Mouse (Mus musculus) brain, adult 2 months (tissue): ENCODE data around the gene Fam120c.
A peak's percentile ranks its signal among the peaks of the same experiment; 100 is the strongest.
"Not testable (repeated sequence)": the region's sequence is repeated elsewhere in the genome, so short reads cannot be mapped to it uniquely, and the experiment has no call there.

ENCODE experiments used
- DNase-seq: peaks from one replicate; pipeline ENCODE4 v3.0.0; 2011; ENCODE audit warnings: low read depth, low spot score

The Fam120c gene

DNA sequence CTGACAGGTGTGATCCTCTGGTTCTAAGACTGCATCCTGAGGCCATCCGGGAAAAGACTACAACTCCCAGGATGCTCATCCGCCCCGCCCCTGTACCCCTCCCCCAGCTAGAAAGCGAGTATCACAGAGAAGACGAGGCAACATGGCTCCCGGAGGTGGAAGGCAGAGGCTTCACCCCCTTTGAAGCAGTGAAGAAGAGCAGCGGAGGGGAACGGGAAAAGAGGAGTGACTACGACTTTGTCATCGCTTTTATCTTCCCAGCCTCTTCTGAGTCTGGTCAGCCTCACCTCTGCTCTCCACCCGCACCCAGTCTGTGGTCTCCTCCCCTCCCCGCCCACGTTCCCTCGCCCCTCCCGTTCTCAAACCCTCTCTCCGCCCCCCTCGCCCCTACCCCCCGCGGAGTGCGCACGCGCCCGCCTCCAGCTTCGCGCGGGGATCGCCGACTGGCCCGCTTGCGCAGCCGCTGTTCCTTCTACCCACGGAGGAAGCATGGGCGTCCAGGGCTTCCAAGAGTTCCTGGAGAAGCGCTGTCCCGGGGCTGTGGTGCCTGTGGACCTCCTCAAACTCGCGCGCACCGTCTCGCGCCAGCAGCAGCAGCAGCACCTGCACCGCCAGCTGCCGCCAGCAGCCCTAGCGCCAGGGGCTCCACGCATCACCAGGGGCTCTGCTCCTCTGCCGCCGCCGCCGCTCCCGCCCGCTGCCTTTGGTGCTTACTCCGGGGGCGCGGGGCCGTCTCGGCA, at the start of gene Fam120c:
Gene Fam120c (plus strand): TSS at position 415 of the 740 bp plus-strand sequence.
- DNase-seq: peak; percentile 93

DNA sequence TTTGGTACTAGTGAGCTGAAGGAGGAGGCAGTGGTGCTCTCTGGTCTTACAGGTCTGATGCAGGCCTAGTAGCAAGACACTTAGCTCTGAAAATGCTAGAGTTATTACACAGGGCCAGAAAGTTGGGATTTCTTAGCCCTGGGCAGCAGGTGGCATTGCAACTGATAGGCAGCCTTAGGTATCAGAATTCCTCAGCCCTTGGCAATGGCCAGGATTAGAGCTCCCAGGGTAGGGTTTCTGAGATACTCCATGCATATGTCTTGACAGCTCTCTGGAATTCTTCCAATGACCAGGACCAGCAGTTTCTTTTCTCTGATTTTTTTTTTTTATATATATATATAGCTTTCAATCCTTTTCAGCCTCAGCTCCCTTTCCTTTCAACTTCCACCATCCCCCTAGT, 45.6 kb upstream of the Fam120c start:
- no peak for DNase-seq

DNA sequence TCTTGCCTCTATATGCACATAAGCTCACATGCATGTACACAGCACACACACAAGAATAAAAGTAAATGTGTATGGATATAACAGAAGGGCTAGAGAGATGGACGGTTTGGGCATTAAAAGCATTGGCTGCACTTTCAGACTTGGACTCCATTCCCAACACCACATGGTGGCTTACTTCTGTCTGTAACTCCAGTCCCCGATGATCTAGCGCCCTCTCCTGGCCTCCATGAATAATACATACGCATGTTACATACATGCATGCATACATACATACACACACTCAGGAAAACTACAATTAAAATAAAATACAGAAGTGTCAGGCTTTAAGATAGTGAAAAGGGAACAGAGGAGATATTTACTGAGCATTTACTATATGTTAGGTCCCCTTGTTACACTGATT, 30.2 kb upstream of the Fam120c start:
- no peak for DNase-seq

DNA sequence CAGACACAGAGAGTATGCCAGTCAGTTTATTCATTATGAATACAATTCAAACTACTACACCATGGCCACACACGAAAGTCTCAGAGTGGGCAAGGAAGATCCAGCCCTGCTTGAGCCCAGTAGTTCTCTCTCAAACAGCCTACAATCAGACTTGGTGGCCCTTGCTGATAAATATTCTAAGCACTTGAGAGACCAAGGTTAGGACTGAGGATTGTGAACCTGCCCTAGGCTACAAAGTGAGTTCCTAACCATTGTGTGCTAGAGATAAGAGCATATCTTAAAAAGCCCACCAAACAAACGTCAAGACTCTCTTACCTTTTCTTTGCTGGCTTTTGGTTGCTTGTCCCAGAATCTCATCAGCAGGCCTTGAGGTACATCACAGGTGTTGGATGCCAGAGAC, 10.4 kb upstream of the Fam120c start:
- no peak for DNase-seq

DNA sequence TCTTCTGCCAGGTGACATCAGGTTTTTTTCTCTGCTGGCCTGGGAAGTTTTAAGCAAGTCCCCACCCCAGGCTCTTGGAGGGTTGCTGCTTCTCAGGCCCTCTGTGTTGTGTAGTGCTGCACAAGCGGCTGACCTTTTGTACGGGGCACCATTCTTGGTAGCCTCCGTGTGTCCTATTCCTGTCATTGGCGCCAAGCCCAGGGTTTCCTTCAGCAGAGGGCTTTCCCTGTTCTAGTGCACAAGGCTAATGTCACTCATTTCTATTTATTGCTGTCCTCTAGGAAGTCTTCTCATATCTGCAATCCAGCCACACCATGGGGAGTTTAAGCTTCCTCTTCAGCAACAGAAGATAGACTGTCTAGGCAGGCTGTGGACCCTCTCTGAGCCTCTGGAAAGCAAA, 6.2 kb upstream of the Fam120c start:
- DNase-seq: peak; percentile 10

DNA sequence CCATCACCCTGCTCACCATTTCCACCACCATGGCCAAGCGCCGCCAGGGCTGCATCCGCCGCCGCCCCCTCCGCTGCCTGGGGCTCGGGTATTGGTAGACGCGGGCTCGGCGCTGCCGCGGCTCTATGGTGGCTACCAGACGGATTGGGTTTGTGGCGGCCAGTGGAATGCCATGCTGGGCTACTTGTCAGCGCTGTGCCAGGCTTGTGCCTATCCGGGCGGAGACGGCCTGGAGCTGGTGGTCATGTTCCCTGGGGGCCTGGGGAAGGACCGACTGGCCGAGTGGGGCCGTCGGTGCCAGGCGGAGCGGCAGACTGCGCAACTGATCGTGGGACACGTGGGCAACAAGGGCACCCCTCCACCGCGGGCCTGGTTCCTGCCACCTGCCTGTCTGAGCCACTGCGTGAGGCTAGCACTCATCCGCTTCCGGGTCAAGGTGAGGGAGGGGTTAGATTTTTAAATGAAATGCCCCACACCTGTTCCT, 568 bp downstream of the Fam120c start:
- peak; percentile 78 for DNase-seq

DNA sequence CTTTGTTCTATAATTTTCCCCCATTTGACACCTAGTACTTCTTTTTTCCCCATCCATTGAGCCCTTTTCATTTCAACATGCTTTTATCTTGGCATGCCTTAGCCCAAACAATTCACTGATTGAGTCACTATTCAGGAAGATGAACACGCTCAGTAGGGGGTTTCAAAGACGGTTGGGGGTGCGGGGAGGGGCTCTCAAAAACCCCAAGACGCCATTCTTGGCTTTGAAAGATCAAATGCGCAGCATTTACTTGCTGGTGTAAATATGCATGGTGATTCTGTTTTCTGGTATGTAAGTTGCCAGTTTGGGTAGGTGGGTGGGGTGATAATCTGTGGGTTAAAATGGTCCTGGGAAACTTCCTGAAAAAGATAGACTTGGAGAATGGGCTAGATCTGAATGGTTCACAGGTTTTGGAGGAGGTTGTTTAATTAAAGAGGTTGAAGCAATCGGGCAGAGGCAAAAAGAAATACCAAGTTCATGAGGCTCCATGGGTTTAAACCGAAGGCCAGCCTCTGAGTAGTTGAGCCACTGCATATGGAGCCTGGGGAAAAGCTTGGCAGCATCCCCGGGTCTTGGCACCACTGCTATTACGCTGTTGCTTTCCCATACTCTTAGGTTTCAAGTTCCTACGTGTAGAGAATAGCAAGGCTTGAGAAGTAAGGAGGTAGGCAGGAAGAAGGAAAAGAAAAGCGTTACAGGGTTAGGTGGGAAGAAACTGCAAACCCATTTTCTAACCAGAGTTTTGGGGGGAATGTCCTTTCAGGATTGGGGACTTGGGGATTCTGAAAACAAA, 1.6 kb downstream of the Fam120c start:
- DNase-seq: peak; percentile 46

DNA sequence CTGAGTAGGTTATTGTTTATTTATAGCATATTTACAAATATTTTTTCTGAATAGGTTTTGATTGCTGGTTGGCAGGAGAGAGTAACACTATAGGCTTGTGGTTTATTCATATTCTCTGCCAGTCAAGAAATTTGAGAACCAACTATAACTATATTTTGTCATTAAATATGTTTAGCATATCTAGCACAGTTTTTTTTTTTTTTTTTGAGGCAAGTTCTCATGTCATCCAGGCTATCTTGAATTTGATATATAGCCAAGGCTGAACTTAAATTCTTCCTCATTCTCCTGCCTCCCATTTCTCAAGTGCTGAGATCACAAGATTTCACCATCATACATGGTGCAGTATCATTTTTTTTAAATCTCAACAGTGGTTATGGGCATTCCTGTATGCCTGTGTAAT, 3.3 kb downstream of the Fam120c start:
- DNase-seq: no peak

DNA sequence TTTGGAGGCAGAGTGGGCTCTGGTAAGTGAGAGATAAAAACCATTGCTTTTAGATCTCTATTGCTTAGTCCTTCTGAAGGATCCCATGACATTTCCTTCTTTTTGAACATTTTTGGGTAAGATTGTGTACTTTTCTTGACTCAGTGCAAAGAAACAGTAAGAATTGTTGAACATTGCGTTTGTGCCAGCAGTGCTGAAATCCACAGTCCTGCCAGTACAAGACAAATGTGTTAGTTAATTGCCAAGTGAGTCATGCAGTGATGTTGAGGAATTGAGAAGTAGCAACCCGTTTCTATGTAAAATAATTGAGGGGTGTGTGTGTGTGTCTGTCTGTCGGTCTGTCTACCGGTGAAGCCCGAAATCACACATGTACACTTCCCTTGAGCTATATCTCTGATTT, 5.3 kb downstream of the Fam120c start:
- peak; percentile 62 for DNase-seq

DNA sequence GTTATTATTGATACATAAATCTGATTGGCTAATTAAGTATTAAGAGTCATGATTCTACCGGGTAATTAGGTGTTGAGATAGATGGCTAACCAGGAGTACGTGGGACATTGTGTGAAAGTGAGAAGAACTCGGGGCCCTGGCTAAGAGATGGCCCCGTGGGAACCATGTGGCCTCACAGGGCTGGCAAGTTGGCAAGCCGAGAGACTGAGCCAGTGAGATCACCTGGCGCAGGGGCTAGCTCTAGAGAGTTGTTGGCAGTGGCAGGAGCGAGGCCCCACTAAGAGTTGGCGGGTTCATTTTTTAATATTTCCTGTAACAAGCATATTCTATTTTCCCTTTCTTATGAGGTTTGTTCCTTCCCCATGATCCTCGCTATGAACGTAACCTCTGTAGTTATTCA, 74.8 kb downstream of the Fam120c start:
- DNase-seq: peak; percentile 20

DNA sequence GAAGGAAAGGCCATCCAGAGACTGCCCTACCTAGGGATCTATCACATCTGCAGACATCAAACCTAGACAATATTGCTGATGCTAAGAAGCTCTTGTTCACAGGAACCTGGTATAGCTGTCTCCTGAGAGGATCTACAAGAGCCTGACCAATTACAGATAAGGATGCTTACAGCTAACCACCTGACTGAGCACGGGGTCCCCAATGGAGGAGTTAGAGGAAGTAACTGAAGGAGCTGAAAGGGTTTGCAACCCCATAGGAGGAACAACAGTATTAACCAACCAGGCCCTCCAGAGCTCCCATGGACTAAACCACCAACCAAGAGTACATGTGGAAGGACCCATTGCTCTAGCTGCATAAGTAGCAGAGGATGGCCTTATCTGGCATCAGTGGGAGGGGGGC, 76.8 kb downstream of the Fam120c start:
- DNase-seq: no peak

DNA sequence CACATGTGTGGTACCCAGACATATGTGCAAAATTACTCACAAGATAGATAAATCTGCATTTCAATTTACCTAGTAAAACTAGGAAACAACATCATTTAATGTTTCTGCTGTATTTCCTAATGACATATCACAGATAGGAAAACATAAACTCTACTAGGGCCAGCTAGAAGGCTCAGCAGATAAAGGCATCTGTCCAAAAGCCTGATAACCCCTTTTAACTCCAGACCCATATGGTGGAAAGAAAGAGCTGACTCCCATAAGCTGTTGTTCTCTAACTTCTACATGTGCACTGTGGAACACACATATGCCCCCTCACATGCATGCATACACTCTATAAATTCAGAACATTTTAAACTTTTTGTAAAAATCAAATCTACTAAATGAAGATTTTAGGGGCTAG, 99.7 kb downstream of the Fam120c start:
- no peak for DNase-seq

DNA sequence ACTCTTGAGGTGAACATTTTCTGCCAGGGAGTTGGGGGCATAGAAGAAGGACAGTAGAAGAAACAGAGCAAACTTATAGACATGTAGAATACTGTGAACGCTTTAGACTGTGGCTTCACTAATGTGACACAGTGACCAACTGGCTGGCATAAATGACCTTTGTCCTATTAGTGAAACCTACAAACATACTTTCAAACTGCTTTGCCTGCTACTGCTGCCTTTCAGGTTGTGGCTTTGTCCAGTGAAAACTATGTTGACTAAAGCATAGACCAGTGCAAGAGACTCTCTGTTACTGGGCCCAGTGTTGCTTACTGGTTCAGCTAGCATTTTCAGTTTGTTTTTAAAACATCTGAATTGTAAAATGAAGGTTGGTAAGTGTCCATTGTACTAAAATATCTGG, 100.2 kb downstream of the Fam120c start:
- DNase-seq: no peak

DNA sequence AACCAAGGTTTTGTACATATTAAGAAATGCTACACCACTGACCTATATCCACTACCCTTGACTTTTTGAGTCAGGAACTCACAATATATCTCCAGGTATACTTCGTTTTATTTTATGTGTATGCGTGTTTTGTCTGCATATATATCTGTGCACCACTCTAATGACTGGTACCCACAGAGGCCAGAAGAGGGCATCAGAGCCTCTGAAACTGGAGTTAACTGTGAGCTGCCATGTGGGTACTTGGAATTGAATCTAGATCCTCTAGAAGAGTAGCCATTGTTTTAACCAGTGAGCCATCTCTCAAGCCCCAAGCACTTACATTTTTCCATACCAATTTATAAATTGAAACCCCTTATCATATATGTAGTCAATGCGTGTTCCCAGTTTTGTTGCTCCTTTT, 144.2 kb downstream of the Fam120c start:
- DNase-seq: no peak

DNA sequence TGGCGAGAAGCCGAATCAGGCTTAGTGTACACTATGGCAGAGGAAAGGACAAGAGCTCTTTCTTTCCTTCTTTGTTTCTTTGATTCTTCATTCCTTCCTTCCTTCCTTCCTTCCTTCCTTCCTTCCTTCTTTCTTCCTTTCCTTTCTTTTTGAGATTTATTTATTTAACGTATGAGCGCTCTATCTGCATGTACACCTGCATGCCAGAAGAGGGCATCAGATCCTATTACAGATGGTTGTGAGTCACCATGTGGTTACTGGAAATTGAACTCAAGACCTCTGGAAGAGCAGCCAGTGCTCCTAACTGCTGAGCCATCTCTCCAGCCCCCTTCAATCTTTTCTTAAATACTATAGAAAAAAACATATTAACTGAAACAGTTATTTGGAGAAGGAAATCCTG, 149.3 kb downstream of the Fam120c start:
- not testable (repeated sequence) for DNase-seq

DNA sequence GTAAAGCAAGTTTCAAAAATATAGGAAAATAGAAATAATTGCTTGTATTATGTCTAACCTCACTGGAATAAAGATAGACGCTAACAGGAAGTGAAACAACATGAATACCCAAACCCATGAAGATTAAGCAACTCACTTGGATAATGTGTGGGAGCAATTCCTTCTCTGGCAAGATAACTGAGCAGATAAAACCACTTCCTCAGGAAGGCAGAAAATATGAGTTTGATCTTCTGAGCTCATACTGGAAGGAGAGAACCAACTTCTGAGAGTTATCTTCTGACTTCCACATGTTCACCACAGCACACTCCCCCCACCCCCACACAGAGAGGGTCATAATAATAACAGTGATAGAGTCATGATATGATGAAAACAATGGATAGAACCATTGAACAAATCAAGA, 152.6 kb downstream of the Fam120c start:
- DNase-seq: no peak

DNA sequence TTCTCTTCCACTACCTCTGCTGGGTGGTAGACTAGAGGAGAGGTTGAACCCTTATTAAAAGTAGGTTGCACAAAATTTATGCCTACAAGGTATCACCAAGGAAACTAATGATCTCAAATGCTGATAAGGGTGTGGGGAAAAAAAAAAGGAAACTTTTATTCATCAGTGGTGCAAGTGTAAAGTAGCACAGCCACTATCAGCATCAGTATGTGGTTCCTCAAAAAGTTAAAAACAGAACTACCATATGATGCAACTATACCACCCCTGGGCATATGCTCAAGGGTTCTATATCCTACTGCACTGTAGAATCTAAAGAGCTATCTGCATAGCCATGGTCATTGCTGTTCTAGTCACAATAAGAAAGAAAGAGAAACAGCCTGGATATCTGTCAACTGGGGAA, 164.6 kb downstream of the Fam120c start:
- DNase-seq: no peak

DNA sequence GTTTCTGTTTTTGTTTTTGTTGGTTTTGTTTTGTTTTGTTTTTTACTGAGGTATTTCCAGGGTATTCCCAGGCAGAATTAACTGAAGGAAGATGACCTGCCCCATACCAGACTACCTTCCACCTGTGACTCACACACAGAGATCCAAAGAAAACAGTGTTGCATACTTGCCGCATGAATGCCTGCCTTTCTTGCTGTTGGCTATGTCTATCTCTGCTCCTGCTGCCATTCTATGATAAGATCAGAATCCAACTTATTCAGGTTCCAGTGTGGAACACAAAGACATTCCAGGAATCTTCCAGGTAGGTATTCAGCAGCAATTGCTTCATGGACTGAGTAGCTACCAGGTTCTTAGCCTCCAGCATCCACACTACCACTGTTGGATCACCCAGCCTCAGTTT, 165.9 kb downstream of the Fam120c start:
- no peak for DNase-seq

DNA sequence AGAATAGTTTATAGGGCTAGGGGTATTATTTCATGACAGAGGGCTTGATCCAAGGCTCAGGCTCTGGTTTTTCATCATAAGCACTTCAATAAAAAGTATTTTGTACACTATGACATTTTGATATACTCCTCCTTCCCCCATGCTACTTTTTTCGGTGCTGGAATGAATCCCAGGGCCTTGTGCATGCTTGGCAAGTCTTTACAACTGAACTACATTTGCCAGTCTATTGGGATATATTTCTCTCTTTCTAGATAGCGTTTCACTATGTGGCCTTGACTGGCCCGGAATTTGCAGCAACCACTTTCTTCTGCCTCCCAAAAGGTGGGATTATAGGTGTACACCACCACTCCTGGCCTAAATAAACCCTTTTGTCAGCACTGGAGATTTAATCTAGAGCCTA, 169.1 kb downstream of the Fam120c start:
- DNase-seq: peak; percentile 6

DNA sequence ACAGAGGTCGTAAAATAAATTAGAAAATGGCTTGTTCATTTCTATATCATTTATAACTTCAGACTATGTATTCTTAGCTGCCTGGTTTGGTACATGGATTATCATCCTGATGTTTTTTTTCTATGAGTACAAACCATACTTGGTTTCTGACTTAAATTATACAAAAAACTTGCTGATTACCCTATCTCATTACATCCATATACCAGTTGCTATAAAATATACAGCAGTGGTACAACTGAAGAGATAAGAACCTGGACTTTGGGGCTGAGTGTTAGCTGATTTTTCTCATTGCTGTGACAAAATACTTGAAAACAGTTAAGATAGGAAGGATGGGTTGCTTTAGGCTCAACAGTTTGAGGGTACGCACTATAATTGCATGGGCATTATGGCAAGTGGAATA, 169.7 kb downstream of the Fam120c start:
- DNase-seq: no peak

DNA sequence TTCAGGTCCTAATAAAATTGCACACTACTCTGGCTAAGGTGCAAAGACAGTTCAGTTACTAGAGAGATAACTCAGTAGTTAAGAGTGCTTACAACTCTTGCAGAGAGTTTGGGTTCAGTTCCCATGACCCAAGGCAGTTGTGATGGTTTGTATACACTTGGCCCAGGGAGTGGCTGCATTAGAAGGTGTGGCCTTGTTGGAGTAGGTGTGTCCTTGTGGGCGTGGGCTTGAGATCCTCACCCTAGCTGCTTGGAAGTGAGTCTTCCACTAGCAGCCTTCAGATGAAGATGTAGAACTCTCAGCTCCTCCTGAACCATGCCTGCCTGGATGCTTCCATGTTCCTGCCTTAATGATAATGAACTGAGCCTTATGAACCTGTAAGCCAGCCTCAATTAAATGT, 174.2 kb downstream of the Fam120c start:
- DNase-seq: no peak

DNA sequence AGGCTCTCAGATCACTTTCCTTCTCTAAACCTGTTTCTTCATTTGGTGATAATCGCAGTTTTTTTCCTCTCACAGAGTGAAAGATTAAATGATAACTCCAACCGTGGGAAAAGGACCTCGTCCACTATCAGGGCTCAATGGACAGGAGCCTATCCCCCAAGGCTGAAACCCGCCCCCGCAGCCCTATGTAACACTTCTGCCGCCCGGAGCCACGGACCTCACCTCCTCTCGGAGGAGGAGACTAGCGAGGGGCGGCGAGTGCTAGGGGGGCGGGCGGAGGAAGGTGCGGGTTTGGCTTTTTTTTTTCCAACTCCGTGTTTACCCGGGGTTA, 176.1 kb downstream of the Fam120c start:
- DNase-seq: no peak
